Mouse (Mus musculus) liver, embryonic 16.5 days (tissue): ENCODE measurements at regions not wholly inside any gene's neighbourhood (a gene's known extent, or its start where the extent isn't known, plus 50 kb on each side); places are given as distances from the start of the nearest gene placed in this dataset.

ENCODE experiments used
- ATAC-seq: fragments of 200-750 bp; cut with Nextera tagmentation; 2 replicates; pipeline ENCODE4 v1.8.0; 2017; ENCODE audit warnings: low read depth, mild to moderate bottlenecking, moderate number of reproducible peaks, moderate library complexity
- H3K27ac ChIP-seq: fragments of 300-500 bp; sonication (generic); 2 replicates; pipeline ENCODE4 v1.5.1; 2014; ENCODE audit warnings: mild to moderate bottlenecking, low read length
- H3K27me3 ChIP-seq: fragments of 300-500 bp; sonication (generic); 2 replicates; pipeline ENCODE4 v1.6.1; 2014; ENCODE audit warnings: low read depth, low read length, mixed read lengths; ENCODE audit not compliant: control insufficient read depth, insufficient read depth
- H3K36me3 ChIP-seq: fragments of 300-500 bp; sonication (generic); 2 replicates; pipeline ENCODE4 v1.6.1; 2014; ENCODE audit warnings: mild to moderate bottlenecking; ENCODE audit not compliant: control insufficient read depth, insufficient read depth
- H3K4me1 ChIP-seq: fragments of 300-500 bp; sonication (generic); 2 replicates; pipeline ENCODE4 v1.6.1; 2014; ENCODE audit warnings: low read depth, low read length, mixed read lengths; ENCODE audit not compliant: control insufficient read depth
- H3K4me2 ChIP-seq: fragments of 300-500 bp; sonication (generic); 2 replicates; pipeline ENCODE4 v1.6.1; 2014; ENCODE audit warnings: low read depth, low read length, mixed read lengths
- H3K4me3 ChIP-seq: fragments of 300-500 bp; sonication (generic); 2 replicates; pipeline ENCODE4 v1.5.1; 2014; ENCODE audit warnings: low read depth, mild to moderate bottlenecking, low read length
- H3K9ac ChIP-seq: fragments of 300-500 bp; sonication (generic); 2 replicates; pipeline ENCODE4 v1.6.1; 2014; ENCODE audit warnings: low read depth, low read length
- H3K9me3 ChIP-seq: fragments of 300-500 bp; sonication (generic); replicated peaks from 2 replicates; pipeline ENCODE4 v1.6.1; 2016; ENCODE audit warnings: low read length; ENCODE audit not compliant: control insufficient read depth
- WGBS: fragments of 180-500 bp; shearing (Covaris S2); extraction: QIAGEN DNeasy Blood & Tissue Kit; methylation state at CpG from one replicate; pipeline ENCODE4 v1.1.7; 2014; ENCODE audit not compliant: insufficient replicate concordance; 5-methylcytosine and 5-hydroxymethylcytosine counted together

- Histone ChIP-seq H3K9ac (no peak overlapping the region), H3K4me2 (no peak overlapping the region), H3K27me3 (no peaks in the 10 kb centered on the region), H3K4me3 (no peak overlapping the region), H3K36me3 (no peaks in the 10 kb centered on the region), H3K27ac (no peak overlapping the region), H3K4me1 (no peaks in the 10 kb centered on the region), H3K9me3 (no peaks in the 10 kb centered on the region)
- 57% methylated on average over 3 of the region's 3 CpGs for WGBS
- no peak for ATAC-seq
These were observed 178.0 kb upstream of the Marcks start for GRCm38 (mm10) chr10:37316701-37317100.

GRCm38 (mm10) chr10:37315804-37316203 is 177.1 kb upstream of the Marcks start:
- no peak overlapping the region for H3K27ac ChIP-seq
- no peaks in the 10 kb centered on the region for H3K9me3 ChIP-seq
- WGBS, result 70% methylated on average over 1 of the region's 1 CpGs
- H3K4me3 ChIP-seq, result no peak overlapping the region
- no peaks in the 10 kb centered on the region for H3K4me1 ChIP-seq
- no peak for ATAC-seq
- H3K9ac ChIP-seq, result no peak overlapping the region
- H3K27me3 ChIP-seq, result no peaks in the 10 kb centered on the region
- H3K4me2 ChIP-seq, result no peak overlapping the region
- H3K36me3 ChIP-seq, result no peaks in the 10 kb centered on the region

- no peak for ATAC-seq
- H3K4me1 ChIP-seq, result no peaks in the 10 kb centered on the region
- H3K27me3 ChIP-seq, result no peaks in the 10 kb centered on the region
- 64% methylated on average over 5 of the region's 5 CpGs for WGBS
- no peak overlapping the region for H3K9ac ChIP-seq
- no peak overlapping the region for H3K4me3 ChIP-seq
- no peaks in the 10 kb centered on the region for H3K9me3 ChIP-seq
- no peak overlapping the region for H3K27ac ChIP-seq
- H3K36me3 ChIP-seq, result no peaks in the 10 kb centered on the region
- no peak overlapping the region for H3K4me2 ChIP-seq
These were observed 176.2 kb upstream of the Marcks start for GRCm38 (mm10) chr10:37314746-37315430.

GRCm38 (mm10) chr10:37313461-37313860 is 174.7 kb upstream of the Marcks start:
- no peaks in the 10 kb centered on the region for H3K4me1 ChIP-seq
- no peak for ATAC-seq

GRCm38 (mm10) chr10:37310266-37310945 is 171.7 kb upstream of the Marcks start:
- no peak overlapping the region for H3K9ac ChIP-seq
- H3K27me3 ChIP-seq, result no peaks in the 10 kb centered on the region
- no peak overlapping the region for H3K27ac ChIP-seq
- WGBS, result 64% methylated on average over 2 of the region's 2 CpGs
- no peaks in the 10 kb centered on the region for H3K4me1 ChIP-seq
- no peaks in the 10 kb centered on the region for H3K36me3 ChIP-seq
- no peak overlapping the region for H3K4me2 ChIP-seq
- no peak for ATAC-seq
- no peaks in the 10 kb centered on the region for H3K9me3 ChIP-seq
- H3K4me3 ChIP-seq, result no peak overlapping the region

More at GRCm38 (mm10) chr10:37313461-37313860, 174.7 kb upstream of the Marcks start:
- H3K36me3 ChIP-seq, result no peaks in the 10 kb centered on the region
- no peaks in the 10 kb centered on the region for H3K27me3 ChIP-seq
- no peak overlapping the region for H3K9ac ChIP-seq
- no peak overlapping the region for H3K4me2 ChIP-seq
- no peaks in the 10 kb centered on the region for H3K9me3 ChIP-seq
- H3K27ac ChIP-seq, result no peak overlapping the region
- H3K4me3 ChIP-seq, result no peak overlapping the region

- 15% methylated on average over 2 of the region's 2 CpGs for WGBS
- Histone ChIP-seq H3K27ac (no peak overlapping the region), H3K4me3 (no peak overlapping the region), H3K36me3 (no peaks in the 10 kb centered on the region), H3K9ac (no peak overlapping the region), H3K4me1 (no peaks in the 10 kb centered on the region), H3K27me3 (no peaks in the 10 kb centered on the region), H3K9me3 (no peaks in the 10 kb centered on the region), H3K4me2 (no peak overlapping the region)
- ATAC-seq, result no peak
These were observed 165.9 kb upstream of the Marcks start for GRCm38 (mm10) chr10:37304656-37305055.

GRCm38 (mm10) chr10:37300181-37300889 is 161.6 kb upstream of the Marcks start:
- H3K4me2 ChIP-seq, result no peak overlapping the region
- WGBS, result 74% methylated on average over 5 of the region's 5 CpGs

GRCm38 (mm10) chr10:37298689-37299421 is 160.1 kb upstream of the Marcks start:
- no peak for ATAC-seq
- Histone ChIP-seq H3K27ac (no peak overlapping the region), H3K36me3 (no peaks in the 10 kb centered on the region), H3K9me3 (no peaks in the 10 kb centered on the region), H3K4me2 (no peak overlapping the region), H3K4me3 (no peak overlapping the region), H3K9ac (no peak overlapping the region), H3K4me1 (no peaks in the 10 kb centered on the region), H3K27me3 (no peaks in the 10 kb centered on the region)
- WGBS, result 64% methylated on average over 4 of the region's 4 CpGs

More at GRCm38 (mm10) chr10:37300181-37300889, 161.6 kb upstream of the Marcks start:
- H3K9me3 ChIP-seq, result no peaks in the 10 kb centered on the region
- H3K27ac ChIP-seq, result no peak overlapping the region
- H3K4me1 ChIP-seq, result no peaks in the 10 kb centered on the region
- H3K4me3 ChIP-seq, result no peak overlapping the region
- no peaks in the 10 kb centered on the region for H3K27me3 ChIP-seq
- no peak overlapping the region for H3K9ac ChIP-seq
- ATAC-seq, result no peak
- no peaks in the 10 kb centered on the region for H3K36me3 ChIP-seq
